In the genomic region with DNA sequence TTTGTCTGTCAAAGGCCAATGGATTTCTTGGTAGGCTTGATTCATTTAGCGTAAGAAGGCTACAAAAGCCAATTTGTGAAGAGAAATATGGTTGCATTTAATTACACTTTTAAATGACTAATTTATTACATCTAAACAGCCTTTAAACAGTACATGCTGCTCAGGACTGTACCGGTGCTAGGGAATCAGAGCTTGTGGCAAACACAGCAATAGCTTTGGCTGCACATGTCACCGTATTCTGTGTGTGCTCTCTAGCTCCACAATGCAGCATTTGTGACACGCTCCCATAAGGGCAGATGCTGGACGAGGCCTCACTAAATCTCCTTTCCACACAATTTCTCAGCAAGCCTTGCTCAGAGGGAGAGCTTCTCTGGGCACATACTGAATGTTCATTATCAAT, we compare ENCODE assay signal across 17 mouse cellular contexts.
"Had no signal": no experiment of that assay in that cellular context is flagged by ENCODE, and none has a peak within 500 bp of the region (broad histone marks: within the 10 kb centered on the region; RNA-seq: fewer than 3 reads in every experiment).

No protein-coding gene starts in this region.

- H3K27me3 ChIP-seq: liver, embryonic 13.5 days; liver, embryonic 15.5 days; lung, embryonic 15.5 days; midbrain, embryonic 13.5 days; stomach, embryonic 15.5 days had no signal

- DNase-seq: liver, embryonic 13.5 days; liver, postnatal 0 days; lung, adult 2 months; lung, postnatal 14 days; lung, postnatal 36 days; right cerebral cortex, postnatal 14 days; thymus, adult 2 months; thymus, postnatal 25 days; thymus, postnatal 4 days had no signal

- H3K9ac ChIP-seq: liver, embryonic 13.5 days; liver, embryonic 15.5 days; liver, postnatal 0 days; lung, embryonic 15.5 days; midbrain, embryonic 13.5 days; stomach, embryonic 15.5 days had no signal

- H3K4me1 ChIP-seq: liver, embryonic 13.5 days; liver, embryonic 15.5 days; lung, embryonic 15.5 days; stomach, embryonic 15.5 days had no signal

- H3K9me3 ChIP-seq: liver, embryonic 13.5 days; liver, embryonic 15.5 days; lung, embryonic 15.5 days; midbrain, embryonic 13.5 days; stomach, embryonic 15.5 days had no signal

- H3K4me3 ChIP-seq: liver, embryonic 13.5 days; liver, embryonic 15.5 days; lung, embryonic 15.5 days; midbrain, embryonic 13.5 days; stomach, embryonic 15.5 days had no signal

- H3K4me2 ChIP-seq: liver, embryonic 13.5 days; liver, embryonic 15.5 days; lung, embryonic 15.5 days; midbrain, embryonic 11.5 days; midbrain, embryonic 13.5 days; stomach, embryonic 15.5 days had no signal

- ATAC-seq: liver, postnatal 0 days; lung, postnatal 0 days; midbrain, embryonic 13.5 days had no signal

- H3K36me3 ChIP-seq: liver, embryonic 13.5 days; liver, embryonic 15.5 days; lung, embryonic 15.5 days; midbrain, embryonic 13.5 days; stomach, embryonic 15.5 days had no signal

- H3K27ac ChIP-seq: liver, embryonic 13.5 days; liver, embryonic 15.5 days; lung, embryonic 15.5 days; macrophage; midbrain, embryonic 13.5 days; stomach, embryonic 15.5 days; stomach, postnatal 0 days had no signal
